Mouse (Mus musculus) liver, embryonic 14.5 days (tissue): ENCODE measurements around the gene Ywhag. TPM values are rescaled to one million over a fixed set of nuclear protein-coding genes. Genes with fewer than 3 reads are reported as not detected.
A peak's percentile ranks its signal among the peaks of the same experiment; 100 is the strongest.

Experiments used
- ATAC-seq: fragments of 200-750 bp; cut with Nextera tagmentation; 2 replicates; pipeline ENCODE4 v1.8.0; 2017; ENCODE audit warnings: moderate number of reproducible peaks, mild to moderate bottlenecking, moderate library complexity; ENCODE audit not compliant: insufficient read depth
- DNase-seq, 3 experiments: peaks; one replicate each; pipeline ENCODE4 v3.0.0-alpha.2; 2012 to 2013; ENCODE audit warnings: low read depth in 3 of 3, low spot score in 3 of 3
- H3K27ac ChIP-seq: fragments of 300-500 bp; sonication (generic); 2 replicates; pipeline ENCODE4 v1.5.1; 2014; ENCODE audit warnings: moderate library complexity, mild to moderate bottlenecking, control low read depth, inconsistent platforms
- H3K27me3 ChIP-seq: fragments of 300-500 bp; sonication (generic); 2 replicates; pipeline ENCODE4 v1.6.1; 2014; ENCODE audit warnings: mild to moderate bottlenecking, low read length, moderate library complexity; ENCODE audit not compliant: control insufficient read depth, insufficient read depth
- H3K36me3 ChIP-seq: fragments of 300-500 bp; sonication (generic); replicated peaks from 2 replicates; pipeline ENCODE4 v1.6.1; 2014; ENCODE audit warnings: low read depth; ENCODE audit not compliant: control insufficient read depth, insufficient read depth
- H3K4me1 ChIP-seq, 2 experiments: fragments of 200-500 bp in 1 of 2; fragments of 300-500 bp in 1 of 2; sonication (generic) in 1 of 2; replicated peaks; 2 replicates each; pipeline ENCODE4 v1.6.1; 2012 to 2014; ENCODE audit warnings: antibody characterized with exemption in 1 of 2, inconsistent platforms in 1 of 2, low read length in 1 of 2; ENCODE audit not compliant: control insufficient read depth in 2 of 2, insufficient read depth in 2 of 2
- H3K4me2 ChIP-seq: fragments of 300-500 bp; sonication (generic); 2 replicates; pipeline ENCODE4 v1.6.1; 2014; ENCODE audit warnings: low read depth, mild to moderate bottlenecking, control low read depth, moderate library complexity
- H3K4me3 ChIP-seq, 2 experiments: fragments of 200-500 bp in 1 of 2; fragments of 300-500 bp in 1 of 2; sonication (generic) in 1 of 2; 2 replicates each; pipeline ENCODE4 v1.5.1; 2012 to 2014; ENCODE audit warnings: low read depth in 2 of 2, low read length in 2 of 2, mild to moderate bottlenecking in 2 of 2, control low read depth in 1 of 2, inconsistent platforms in 1 of 2, moderate library complexity in 1 of 2; ENCODE audit not compliant: insufficient read depth in 1 of 2
- H3K9ac ChIP-seq: fragments of 300-500 bp; sonication (generic); replicated peaks from 2 replicates; pipeline ENCODE4 v1.6.1; 2014; ENCODE audit warnings: mild to moderate bottlenecking, control low read depth, moderate library complexity
- H3K9me3 ChIP-seq: fragments of 300-500 bp; sonication (generic); 2 replicates; pipeline ENCODE4 v1.6.1; 2016; ENCODE audit warnings: low read length, mixed read lengths; ENCODE audit not compliant: control insufficient read depth
- CTCF ChIP-seq: IDR thresholded peaks from 2 replicates; pipeline ENCODE4 v1.5.1; 2016; ENCODE audit warnings: antibody characterized with exemption, low read depth, control low read depth
- EP300 ChIP-seq: IDR thresholded peaks from 2 replicates; pipeline ENCODE4 v1.6.1; 2016; ENCODE audit warnings: antibody characterized with exemption, low read depth
- WGBS: fragments of 180-500 bp; shearing (Covaris S2); extraction: QIAGEN DNeasy Blood & Tissue Kit; methylation state at CpG from one replicate; pipeline ENCODE4 v1.1.7; 2014; ENCODE audit not compliant: insufficient replicate concordance; 5-methylcytosine and 5-hydroxymethylcytosine counted together
- polyA plus RNA-seq, 2 experiments: library from polyadenylated mRNA; depleted of rRNA in 1 of 2; stranded (reverse) in 1 of 2; unstranded in 1 of 2; fragments of >200 nt; fragmentation: Nextera tagmentation in 1 of 2; extraction: Ambion mirVana in 1 of 2; gene quantifications; 2 replicates each; pipeline versions ENCODE4 v1.2.1 to v1.2.3; 2012 to 2014

Ywhag gene
- polyA plus RNA-seq, 2 experiments, result 25.9 to 26.3 TPM

DNA sequence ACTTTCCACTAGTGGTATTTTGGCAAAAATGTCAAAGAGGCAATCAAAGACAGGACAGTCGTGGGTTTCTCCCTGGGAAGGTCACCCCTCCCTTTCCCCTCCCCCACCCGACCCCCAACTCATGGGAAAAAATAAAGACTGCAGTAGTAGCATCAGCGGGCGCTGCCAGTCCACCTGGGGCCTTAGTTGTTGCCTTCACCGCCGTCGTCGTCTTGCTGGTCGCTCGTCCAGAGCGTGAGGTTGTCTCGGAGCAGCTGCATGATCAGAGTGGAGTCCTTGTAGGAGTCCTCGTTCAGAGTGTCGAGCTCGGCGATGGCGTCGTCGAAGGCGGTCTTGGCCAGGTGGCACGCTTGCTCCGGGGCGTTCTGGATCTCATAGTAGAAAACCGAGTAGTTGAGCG, 23.6 kb downstream of the Ywhag start:
- Histone ChIP-seq H3K36me3 (peaks cover 24% of the 10 kb centered on the region), H3K27me3 (no peaks in the 10 kb centered on the region), H3K27ac (no peak overlapping the region), H3K9ac (no peak overlapping the region), H3K4me2 (no peak overlapping the region), H3K4me3 (no peak overlapping the region), H3K4me1 (peaks cover 0 to 20% of the 10 kb centered on the region in 2 experiments), H3K9me3 (no peaks in the 10 kb centered on the region)
- WGBS, result 86% methylated on average over 25 of the region's 25 CpGs
- TF ChIP-seq CTCF (no peak), EP300 (no peak)
- ATAC-seq, result no peak
- no peak for DNase-seq

DNA sequence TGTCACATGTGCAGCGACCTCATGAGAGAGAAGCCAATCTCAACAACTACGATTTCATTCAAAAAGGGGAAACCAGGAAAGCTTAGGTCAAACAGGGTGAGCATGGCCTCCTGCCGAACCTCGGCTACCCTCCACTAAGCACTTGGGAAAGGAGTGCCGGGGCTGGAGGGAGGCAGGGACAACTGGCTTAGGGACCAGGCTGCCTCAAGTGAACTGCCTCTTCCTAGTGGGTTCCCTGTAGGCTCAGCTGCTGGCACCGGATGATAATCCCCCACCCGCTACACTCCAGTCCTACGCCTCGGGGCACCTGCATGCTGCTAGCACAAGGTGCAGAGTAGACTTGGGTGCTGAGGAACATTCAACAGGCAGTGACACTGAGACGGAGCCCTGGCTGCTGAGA, 24.8 kb downstream of the Ywhag start:
- DNase-seq (no peak), ATAC-seq (no peak)
- Histone ChIP-seq H3K27ac (no peak overlapping the region), H3K4me3 (no peak overlapping the region), H3K4me2 (no peak overlapping the region), H3K27me3 (no peaks in the 10 kb centered on the region), H3K9me3 (no peaks in the 10 kb centered on the region), H3K9ac (no peak overlapping the region), H3K4me1 (peaks cover 0 to 15% of the 10 kb centered on the region in 2 experiments), H3K36me3 (peaks cover 24% of the 10 kb centered on the region)
- TF ChIP-seq CTCF (no peak), EP300 (no peak)
- 71% methylated on average over 10 of the region's 10 CpGs for WGBS

DNA sequence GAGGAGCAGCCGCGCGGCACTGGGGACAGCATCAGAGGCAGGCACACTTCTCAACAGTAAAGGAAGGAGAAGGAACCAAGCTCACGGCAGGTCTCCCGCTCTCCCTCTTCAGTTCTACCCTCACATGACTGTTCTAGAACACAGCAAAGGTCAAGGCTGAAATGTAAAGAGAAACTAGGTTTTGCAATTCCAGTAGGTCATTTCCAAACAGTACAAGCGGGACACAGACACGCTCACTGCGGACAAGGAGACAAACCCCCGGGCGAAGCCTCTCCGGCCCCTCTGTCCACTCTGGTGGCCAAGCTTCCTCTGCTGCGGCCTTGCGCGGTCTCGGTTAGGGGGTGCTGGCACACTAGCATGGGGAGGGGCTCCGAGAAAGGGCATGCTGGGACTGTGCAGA, 25.4 kb downstream of the Ywhag start:
- Histone ChIP-seq H3K27me3 (no peaks in the 10 kb centered on the region), H3K4me2 (no peak overlapping the region), H3K27ac (no peak overlapping the region), H3K36me3 (peaks cover 24% of the 10 kb centered on the region), H3K4me1 (peaks cover 0 to 12% of the 10 kb centered on the region in 2 experiments; a peak in 3 of 4 replicates), H3K9ac (no peak overlapping the region), H3K4me3 (no peak overlapping the region), H3K9me3 (no peaks in the 10 kb centered on the region)
- peak; percentile 14; the same call in 1 of the 2 replicates for ATAC-seq
- DNase-seq, result no peak
- no peak for TF ChIP-seq CTCF
- TF ChIP-seq EP300, result no peak
- 85% methylated on average over 16 of the region's 16 CpGs for WGBS

DNA sequence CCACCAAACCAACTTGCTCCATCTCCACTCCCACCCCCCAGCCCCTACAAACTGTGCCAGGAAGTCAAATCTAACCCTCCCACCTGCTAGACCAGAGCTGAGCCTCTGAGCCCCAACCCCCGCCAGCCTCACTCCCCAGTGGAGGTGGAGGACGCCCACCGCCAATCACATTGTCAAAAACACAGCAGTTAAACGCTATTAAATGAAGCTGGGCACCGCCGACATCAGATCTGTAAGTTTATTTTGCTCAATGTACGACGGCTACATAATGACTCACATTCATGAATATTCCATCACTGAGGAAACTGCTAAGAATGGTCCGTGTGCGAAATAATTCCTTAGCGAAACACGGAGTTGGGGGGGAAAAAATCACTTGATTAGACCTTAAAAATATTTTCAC, 26.2 kb downstream of the Ywhag start:
- no peak overlapping the region for H3K4me2 ChIP-seq
- H3K27ac ChIP-seq, result no peak overlapping the region
- H3K36me3 ChIP-seq, result peaks cover 22% of the 10 kb centered on the region
- no peak overlapping the region for H3K9ac ChIP-seq
- no peak overlapping the region for H3K4me3 ChIP-seq
- no peak for DNase-seq
- no peak for ATAC-seq
- no peaks in the 10 kb centered on the region for H3K27me3 ChIP-seq
- H3K9me3 ChIP-seq, result no peaks in the 10 kb centered on the region
- peaks cover 0 to 7% of the 10 kb centered on the region in 2 experiments; a peak in 2 of 4 replicates for H3K4me1 ChIP-seq
- WGBS, result 75% methylated on average over 12 of the region's 12 CpGs
- TF ChIP-seq EP300 (no peak), CTCF (no peak)

DNA sequence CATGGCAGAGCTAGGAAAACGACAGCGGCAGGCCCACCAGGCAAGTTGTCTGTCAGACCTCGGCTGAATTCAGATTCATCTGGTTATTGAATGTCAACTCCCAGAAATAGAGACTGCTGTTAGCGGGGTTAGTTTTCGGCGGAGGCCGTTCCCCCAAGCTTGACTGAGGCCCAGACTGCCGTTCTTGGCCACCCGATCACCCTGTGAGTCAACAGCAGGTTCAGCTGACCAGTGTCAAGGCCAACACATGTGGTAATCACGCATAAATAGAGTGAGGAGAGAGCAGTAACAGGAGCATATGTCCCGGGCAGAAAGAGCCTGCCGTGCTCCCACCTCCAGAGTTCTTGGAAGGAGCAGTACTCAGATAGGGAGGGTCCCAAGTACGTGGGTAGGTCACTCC, 27.2 kb downstream of the Ywhag start:
- Histone ChIP-seq H3K27me3 (no peaks in the 10 kb centered on the region), H3K9ac (no peak overlapping the region), H3K4me1 (peaks cover 0 to 5% of the 10 kb centered on the region in 2 experiments; a peak in 2 of 4 replicates), H3K4me3 (no peak overlapping the region), H3K9me3 (no peaks in the 10 kb centered on the region), H3K36me3 (peaks cover 22% of the 10 kb centered on the region), H3K27ac (no peak overlapping the region), H3K4me2 (no peak overlapping the region)
- 67% methylated on average over 13 of the region's 13 CpGs for WGBS
- no peak for ATAC-seq
- no peak for DNase-seq
- TF ChIP-seq EP300 (no peak), CTCF (no peak)
